Mouse (Mus musculus): Measurements from ENCODE around the gene Fads2. TPM values are rescaled to one million over a fixed set of nuclear protein-coding genes. Genes with fewer than 3 reads are reported as not detected.
"Not testable (repeated sequence)": the region's sequence is repeated elsewhere in the genome, so short reads cannot be mapped to it uniquely, and the experiment has no call there.

Gene Fads2
- total and polyA plus RNA-seq, 3 experiments: 55.2 to 119 TPM; not detected in 1

DNA sequence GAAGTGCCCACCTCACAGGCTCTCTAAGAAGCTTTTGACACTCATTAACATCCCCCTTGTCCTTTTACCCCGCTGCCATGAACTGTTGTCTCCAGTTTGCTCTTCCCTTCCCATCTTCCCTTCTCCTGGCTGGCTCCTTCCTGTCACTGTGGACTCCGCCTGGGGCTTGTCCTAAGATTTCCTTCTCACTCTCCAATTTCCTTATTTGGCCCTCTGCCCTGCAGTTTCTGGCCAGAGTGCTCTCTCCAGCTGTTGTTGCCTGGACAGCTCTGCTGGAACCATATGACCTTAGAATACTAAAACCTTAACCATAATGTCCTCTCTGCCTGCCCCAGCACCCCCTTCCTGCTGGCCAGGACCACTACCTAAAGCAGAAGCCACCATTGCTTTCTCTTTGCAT is 33.1 kb upstream of the Fads2 start:
- Histone ChIP-seq H3K9me3 (replicated peaks; ENCODE audit: insufficient read depth, low read length) (no peaks in the 10 kb centered on the region), H3K36me3 (ENCODE audit: control insufficient read depth in 1 of 2, insufficient read depth in 2 of 2, low read length in 2 of 2) (no peaks in the 10 kb centered on the region), H3K79me2 (ENCODE audit: control insufficient read depth, insufficient read depth, low read length, poor library complexity) (no peaks in the 10 kb centered on the region), H3K4me3 (ENCODE audit: control insufficient read depth in 1 of 2, insufficient read depth in 1 of 2, low read depth in 2 of 2, low read length in 2 of 2) (no peak overlapping the region), H3K9ac (ENCODE audit: control insufficient read depth, low read depth, low read length, poor library complexity, severe bottlenecking) (no peak overlapping the region), H3K4me1 (ENCODE audit: control insufficient read depth in 1 of 2, insufficient read depth in 2 of 2, low read length in 2 of 2) (no peaks in the 10 kb centered on the region), H3K27ac (ENCODE audit: control insufficient read depth, low read depth, low read length) (no peak overlapping the region), H3K27me3 (ENCODE audit: control insufficient read depth in 1 of 2, insufficient read depth in 2 of 2, low read length in 2 of 2) (peaks cover 0 to 1% of the 10 kb centered on the region in 2 experiments; a peak in 2 of 4 replicates)
- no peak for TF ChIP-seq E2F4 (IDR thresholded peaks at IDR 0.05; ENCODE audit: borderline replicate concordance, low read depth, low read length)
- no peak for TF ChIP-seq MAX (IDR thresholded peaks at IDR 0.05; ENCODE audit: low read length)
- TF ChIP-seq GATA1 (IDR thresholded peaks at IDR 0.05; ENCODE audit: low read depth, low read length): no peak
- no peak for TF ChIP-seq ELF1 (IDR thresholded peaks at IDR 0.05; ENCODE audit: low read depth, low read length)
- TF ChIP-seq POLR2AphosphoS2 (IDR thresholded peaks at IDR 0.05; ENCODE audit: low read length): no peak
- no peak for TF ChIP-seq MAFK (IDR thresholded peaks at IDR 0.05; ENCODE audit: borderline replicate concordance, low read depth, low read length)
- TF ChIP-seq EP300 (IDR thresholded peaks at IDR 0.05; ENCODE audit: low read depth in 1 of 2, low read length in 2 of 2): no peak
- TF ChIP-seq ZNF384 (IDR thresholded peaks at IDR 0.05; ENCODE audit: low read depth, low read length): no peak
- no peak for TF ChIP-seq GABPA (IDR thresholded peaks at IDR 0.05; ENCODE audit: low read depth, low read length)
- no peak for TF ChIP-seq POLR2A (IDR thresholded peaks at IDR 0.05; ENCODE audit: control insufficient read depth in 1 of 2, insufficient read depth in 1 of 2, low read depth in 1 of 2, low read length in 2 of 2, poor library complexity in 1 of 2)
- TF ChIP-seq MEF2A (IDR thresholded peaks at IDR 0.05; ENCODE audit: extremely low read depth, insufficient replicate concordance, low read depth, low read length, poor library complexity, severe bottlenecking): no peak
- TF ChIP-seq MYC (IDR thresholded peaks at IDR 0.05; ENCODE audit: low read depth, low read length): no peak
- TF ChIP-seq HCFC1 (IDR thresholded peaks at IDR 0.05; ENCODE audit: low read depth, low read length): no peak
- DNase-seq (ENCODE audit: low read depth, low spot score): no peak

DNA sequence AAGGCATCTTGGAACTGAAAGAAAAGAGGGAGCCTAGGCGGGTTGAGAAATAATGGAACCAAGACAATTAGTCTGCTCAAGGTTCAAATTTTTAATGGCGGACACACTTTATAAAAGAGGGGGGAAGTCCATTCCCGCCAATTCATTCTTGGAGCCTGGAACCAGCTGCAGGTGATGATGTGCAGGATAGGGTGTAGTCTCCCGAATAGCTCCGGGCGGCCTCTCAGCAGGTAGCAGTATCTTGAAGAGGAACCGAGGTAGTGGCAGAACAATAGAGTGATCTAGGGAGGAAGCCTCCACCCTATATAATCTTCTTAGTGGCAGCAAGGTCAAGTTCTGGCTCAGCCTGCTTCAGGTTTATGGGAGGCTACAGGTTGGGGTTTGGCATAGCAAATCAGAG is 28.0 kb upstream of the Fads2 start:
- not testable (repeated sequence) for H3K36me3 ChIP-seq (ENCODE audit: control insufficient read depth in 1 of 2, insufficient read depth in 2 of 2, low read length in 2 of 2); H3K27ac ChIP-seq (ENCODE audit: control insufficient read depth, low read depth, low read length); H3K79me2 ChIP-seq (ENCODE audit: control insufficient read depth, insufficient read depth, low read length, poor library complexity); H3K4me3 ChIP-seq (ENCODE audit: control insufficient read depth in 1 of 2, insufficient read depth in 1 of 2, low read depth in 2 of 2, low read length in 2 of 2); DNase-seq (ENCODE audit: low read depth, low spot score); H3K27me3 ChIP-seq (ENCODE audit: control insufficient read depth in 1 of 2, insufficient read depth in 2 of 2, low read length in 2 of 2); H3K9me3 ChIP-seq (replicated peaks; ENCODE audit: insufficient read depth, low read length); H3K4me1 ChIP-seq (ENCODE audit: control insufficient read depth in 1 of 2, insufficient read depth in 2 of 2, low read length in 2 of 2); H3K9ac ChIP-seq (ENCODE audit: control insufficient read depth, low read depth, low read length, poor library complexity, severe bottlenecking)

DNA sequence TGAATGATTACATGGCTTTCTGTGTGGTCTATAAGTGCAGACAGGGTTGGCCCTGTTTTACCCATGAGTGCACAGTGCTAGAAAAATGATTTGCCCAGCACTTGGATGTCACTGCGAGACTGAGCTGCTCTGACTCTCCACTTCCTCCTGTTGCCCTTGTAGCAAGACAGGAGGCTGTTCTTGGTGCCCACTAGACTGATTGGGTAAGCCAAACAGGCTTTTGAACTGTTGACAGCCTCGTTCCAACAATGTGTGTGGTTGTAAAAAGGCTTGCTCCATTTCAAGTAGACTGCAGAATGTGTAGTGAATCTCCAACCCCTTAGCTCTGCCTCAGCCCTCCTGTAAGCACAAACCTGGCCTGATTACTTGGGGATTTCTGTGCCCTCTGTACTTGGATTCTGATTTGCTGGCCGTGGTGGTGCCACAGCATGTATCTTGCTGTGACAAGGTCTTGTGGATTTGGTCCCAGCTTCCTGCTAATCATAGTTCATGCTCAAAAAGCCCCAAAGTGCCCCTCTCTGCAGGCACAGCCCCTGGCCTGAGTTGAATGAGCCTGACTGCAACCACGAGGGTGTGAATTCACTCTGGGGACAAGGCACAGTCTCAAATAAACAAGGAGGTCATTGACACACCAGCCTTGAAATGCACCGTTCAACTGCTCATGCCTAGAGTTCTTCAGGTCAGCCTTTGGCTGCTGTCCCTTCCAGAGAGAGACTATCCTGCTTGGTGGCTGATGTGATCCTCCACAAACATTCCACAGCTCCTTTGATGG is 25.1 kb upstream of the Fads2 start:
- DNase-seq (ENCODE audit: low read depth, low spot score): no peak
- Histone ChIP-seq H3K4me3 (ENCODE audit: control insufficient read depth in 1 of 2, insufficient read depth in 1 of 2, low read depth in 2 of 2, low read length in 2 of 2) (no peak overlapping the region), H3K9me3 (replicated peaks; ENCODE audit: insufficient read depth, low read length) (no peaks in the 10 kb centered on the region), H3K27me3 (ENCODE audit: control insufficient read depth in 1 of 2, insufficient read depth in 2 of 2, low read length in 2 of 2) (peaks cover 6 to 10% of the 10 kb centered on the region in 2 experiments), H3K36me3 (ENCODE audit: control insufficient read depth in 1 of 2, insufficient read depth in 2 of 2, low read length in 2 of 2) (no peaks in the 10 kb centered on the region), H3K27ac (ENCODE audit: control insufficient read depth, low read depth, low read length) (no peak overlapping the region), H3K79me2 (ENCODE audit: control insufficient read depth, insufficient read depth, low read length, poor library complexity) (no peaks in the 10 kb centered on the region), H3K9ac (ENCODE audit: control insufficient read depth, low read depth, low read length, poor library complexity, severe bottlenecking) (no peak overlapping the region), H3K4me1 (ENCODE audit: control insufficient read depth in 1 of 2, insufficient read depth in 2 of 2, low read length in 2 of 2) (no peaks in the 10 kb centered on the region)
- TF ChIP-seq KAT2A (conservative IDR thresholded peaks at IDR 0.05; ENCODE audit: low read depth, low read length): no peak
- no peak for TF ChIP-seq ZKSCAN1 (IDR thresholded peaks at IDR 0.05; ENCODE audit: low read depth, low read length)
- no peak for TF ChIP-seq HCFC1 (IDR thresholded peaks at IDR 0.05; ENCODE audit: low read depth, low read length)
- TF ChIP-seq UBTF (IDR thresholded peaks at IDR 0.05; ENCODE audit: borderline replicate concordance, insufficient read depth, low read depth, low read length): no peak
- TF ChIP-seq CHD1 (IDR thresholded peaks at IDR 0.05; ENCODE audit: low read depth, low read length): no peak
- TF ChIP-seq CTCF (IDR thresholded peaks at IDR 0.05 in 2 of 3, conservative IDR thresholded peaks at IDR 0.05 in 1 of 3; ENCODE audit: control insufficient read depth in 1 of 3, insufficient read depth in 1 of 3, low read depth in 2 of 3, low read length in 3 of 3, poor library complexity in 1 of 3, severe bottlenecking in 1 of 3): no peak
- TF ChIP-seq MEF2A (IDR thresholded peaks at IDR 0.05; ENCODE audit: extremely low read depth, insufficient replicate concordance, low read depth, low read length, poor library complexity, severe bottlenecking): no peak
- TF ChIP-seq NELFE (IDR thresholded peaks at IDR 0.05; ENCODE audit: low read depth, low read length): no peak
- TF ChIP-seq MXI1 (IDR thresholded peaks at IDR 0.05; ENCODE audit: low read depth, low read length): no peak
- TF ChIP-seq GATA1 (IDR thresholded peaks at IDR 0.05; ENCODE audit: low read depth, low read length): no peak
- no peak for TF ChIP-seq ZC3H11A (IDR thresholded peaks at IDR 0.05; ENCODE audit: low read depth, low read length)
- TF ChIP-seq TCF12 (IDR thresholded peaks at IDR 0.05; ENCODE audit: low read depth, low read length): no peak
- TF ChIP-seq USF2 (IDR thresholded peaks at IDR 0.05; ENCODE audit: borderline replicate concordance in 1 of 2, insufficient read depth in 1 of 2, low read depth in 1 of 2, low read length in 2 of 2): no peak
- TF ChIP-seq POLR2A (IDR thresholded peaks at IDR 0.05; ENCODE audit: control insufficient read depth in 1 of 2, insufficient read depth in 1 of 2, low read depth in 1 of 2, low read length in 2 of 2, poor library complexity in 1 of 2): no peak
- TF ChIP-seq GABPA (IDR thresholded peaks at IDR 0.05; ENCODE audit: low read depth, low read length): no peak
- no peak for TF ChIP-seq EP300 (IDR thresholded peaks at IDR 0.05; ENCODE audit: low read depth in 1 of 2, low read length in 2 of 2)
